Mouse (Mus musculus) frontal cortex, postnatal 14 days (tissue): ENCODE results near the gene Atp6ap1l.

Experiments
- DNase-seq, 2 experiments: peaks; one replicate each; pipeline ENCODE4 v3.0.0; 2022; ENCODE audit warnings: low spot score in 2 of 2

The Atp6ap1l gene

GRCm38 (mm10) chr13:90886568-90886983 lies 18.6 kb downstream of the Atp6ap1l start:
- peak; percentile 59 to 78 for DNase-seq

- DNase-seq, result no peak
Measured at GRCm38 (mm10) chr13:90885856-90886532, 19.2 kb downstream of the Atp6ap1l start.

GRCm38 (mm10) chr13:90881727-90882429 lies 23.3 kb downstream of the Atp6ap1l start:
- DNase-seq, result no peak

GRCm38 (mm10) chr13:90871579-90871978 lies 33.6 kb downstream of the Atp6ap1l start:
- DNase-seq, result no peak

GRCm38 (mm10) chr13:90869157-90869556 lies 36.0 kb downstream of the Atp6ap1l start:
- no peak for DNase-seq

- no peak for DNase-seq
Measured at GRCm38 (mm10) chr13:90862138-90862537, 43.0 kb downstream of the Atp6ap1l start.

GRCm38 (mm10) chr13:90860888-90861431 lies 44.2 kb downstream of the Atp6ap1l start:
- DNase-seq, result no peak

- DNase-seq, result no peak
Measured at GRCm38 (mm10) chr13:90852727-90853630, 52.2 kb downstream of the Atp6ap1l start.

- no peak for DNase-seq
Measured at GRCm38 (mm10) chr13:90851795-90852194, 53.4 kb downstream of the Atp6ap1l start.

GRCm38 (mm10) chr13:90844191-90844590 lies 61.0 kb downstream of the Atp6ap1l start:
- DNase-seq, result no peak

GRCm38 (mm10) chr13:90843412-90843811 lies 61.7 kb downstream of the Atp6ap1l start:
- no peak for DNase-seq

GRCm38 (mm10) chr13:90841213-90841553 lies 64.0 kb downstream of the Atp6ap1l start:
- no peak for DNase-seq

- DNase-seq, result no peak
Measured at GRCm38 (mm10) chr13:90840530-90841212, 64.5 kb downstream of the Atp6ap1l start.

GRCm38 (mm10) chr13:90833641-90834207 lies 71.4 kb downstream of the Atp6ap1l start:
- no peak for DNase-seq
